Mouse (Mus musculus) brain, embryonic 14.5 days (tissue): ENCODE measurements around the gene Apba1.

ENCODE experiments used
- CTCF ChIP-seq: fragments of 200-500 bp; IDR thresholded peaks from 2 replicates; pipeline ENCODE4 v1.5.1; 2012; ENCODE audit warnings: inconsistent platforms, mild to moderate bottlenecking, moderate library complexity, borderline replicate concordance; ENCODE audit not compliant: insufficient read depth, insufficient read length; ENCODE audit errors: extremely low read depth
- POLR2A ChIP-seq: fragments of 200-500 bp; IDR thresholded peaks from 2 replicates; pipeline ENCODE4 v1.6.1; 2012; ENCODE audit warnings: mild to moderate bottlenecking, inconsistent platforms, borderline replicate concordance; ENCODE audit not compliant: poor library complexity, insufficient read depth, insufficient read length, severe bottlenecking; ENCODE audit errors: extremely low read depth

- peak; percentile 33; the same call in 1 of the 2 replicates for TF ChIP-seq CTCF
- no peak for TF ChIP-seq POLR2A
Measured at GRCm38 (mm10) chr19:23893093-23893889, 134.6 kb downstream of the Apba1 start.
